Mouse (Mus musculus) kidney, embryonic 16.5 days (tissue): Measurements from ENCODE around the gene Taar6. TPM values are rescaled to one million over a fixed set of nuclear protein-coding genes. Genes with fewer than 3 reads are reported as not detected.

Source experiments
- ATAC-seq: fragments of 200-750 bp; cut with Nextera tagmentation; 2 replicates; pipeline ENCODE4 v1.8.0; 2017; ENCODE audit warnings: moderate TSS enrichment; ENCODE audit not compliant: low FRiP score, low TSS enrichment
- H3K27ac ChIP-seq: fragments of 300-500 bp; sonication (generic); 2 replicates; pipeline ENCODE4 v1.5.1; 2014; ENCODE audit warnings: low read length
- H3K27me3 ChIP-seq: fragments of 300-500 bp; sonication (generic); 2 replicates; pipeline ENCODE4 v1.6.1; 2014; ENCODE audit warnings: low read length, control low read depth, mixed read lengths; ENCODE audit not compliant: insufficient read depth
- H3K36me3 ChIP-seq: fragments of 300-500 bp; sonication (generic); 2 replicates; pipeline ENCODE4 v1.6.1; 2014; ENCODE audit warnings: low read length, control low read depth, mixed read lengths; ENCODE audit not compliant: insufficient read depth
- H3K4me1 ChIP-seq: fragments of 300-500 bp; sonication (generic); 2 replicates; pipeline ENCODE4 v1.6.1; 2014; ENCODE audit warnings: low read length, control low read depth, mixed read lengths; ENCODE audit not compliant: insufficient read depth
- H3K4me2 ChIP-seq: fragments of 300-500 bp; sonication (generic); replicated peaks from 2 replicates; pipeline ENCODE4 v1.6.1; 2014; ENCODE audit warnings: low read depth, low read length
- H3K4me3 ChIP-seq: fragments of 300-500 bp; sonication (generic); 2 replicates; pipeline ENCODE4 v1.5.1; 2014; ENCODE audit warnings: mild to moderate bottlenecking, low read length
- H3K9ac ChIP-seq: fragments of 300-500 bp; sonication (generic); replicated peaks from 2 replicates; pipeline ENCODE4 v1.6.1; 2014; ENCODE audit warnings: low read length
- H3K9me3 ChIP-seq: fragments of 300-500 bp; sonication (generic); 2 replicates; pipeline ENCODE4 v1.6.1; 2016; ENCODE audit warnings: low read length, control low read depth
- WGBS: fragments of 180-500 bp; shearing (Covaris S2); extraction: QIAGEN DNeasy Blood & Tissue Kit; methylation state at CpG from one replicate; pipeline ENCODE4 v1.1.7; 2014; 5-methylcytosine and 5-hydroxymethylcytosine counted together
- polyA plus RNA-seq: library from polyadenylated mRNA; unstranded; fragments of >200 nt; fragmentation: Nextera tagmentation; extraction: Ambion mirVana; gene quantifications from 2 replicates; pipeline ENCODE4 v1.2.1, GENCODE M21; 2015

Taar6 gene
- polyA plus RNA-seq, 1 experiment from 2014 or later, result not detected

- WGBS, result 80% methylated on average over 5 of the region's 5 CpGs
- no peak overlapping the region for H3K4me2 ChIP-seq
These were observed 43.0 kb downstream of the Taar6 start for GRCm38 (mm10) chr10:23942465-23942864.

DNA sequence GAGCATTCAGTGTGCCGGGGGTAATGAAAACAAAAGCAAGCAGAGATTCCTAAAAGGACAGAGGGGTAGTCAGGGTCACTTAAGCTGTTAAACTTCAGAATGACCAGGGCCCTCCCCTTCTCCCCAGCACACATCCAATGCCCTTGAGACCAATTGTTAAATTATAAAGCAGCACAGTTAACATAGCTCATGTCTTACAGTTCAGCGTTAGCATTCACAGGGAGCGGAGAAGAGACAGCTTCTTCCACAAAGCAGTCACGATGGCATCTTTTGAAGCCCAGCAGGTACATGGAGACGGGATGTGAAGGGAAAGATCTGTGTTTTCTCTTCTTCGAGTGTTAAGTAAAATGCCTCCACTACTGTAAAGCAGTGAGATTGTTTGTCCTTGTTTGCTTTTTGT, 47.1 kb downstream of the Taar6 start, which contains the start of gene Taar2:
TSS of gene Taar2 (plus strand) at position 261 of the 400 bp plus-strand sequence.
- no peak for ATAC-seq
- H3K4me3 ChIP-seq, result no peak within 1 kb of the TSS
- 28% methylated on average over 6 of the region's 6 CpGs for WGBS
- no peaks in the 10 kb centered on the region for H3K9me3 ChIP-seq
- H3K4me1 ChIP-seq, result no peaks in the 10 kb centered on the region
- H3K36me3 ChIP-seq, result no peaks in the 10 kb centered on the region
- no peak within 1 kb of the TSS for H3K27ac ChIP-seq
- peak within 1 kb of the TSS; percentile 18; the same call in 1 of the 2 replicates for H3K4me2 ChIP-seq
- no peaks in the 10 kb centered on the region for H3K27me3 ChIP-seq
- H3K9ac ChIP-seq, result no peak within 1 kb of the TSS

More at GRCm38 (mm10) chr10:23942465-23942864, 43.0 kb downstream of the Taar6 start:
- Histone ChIP-seq H3K27me3 (no peaks in the 10 kb centered on the region), H3K4me3 (no peak overlapping the region), H3K36me3 (no peaks in the 10 kb centered on the region), H3K9me3 (no peaks in the 10 kb centered on the region), H3K27ac (no peak overlapping the region), H3K9ac (no peak overlapping the region), H3K4me1 (no peaks in the 10 kb centered on the region)
- no peak for ATAC-seq

- no peaks in the 10 kb centered on the region for H3K4me1 ChIP-seq
- H3K9ac ChIP-seq, result no peak overlapping the region
- H3K36me3 ChIP-seq, result no peaks in the 10 kb centered on the region
- H3K27ac ChIP-seq, result no peak overlapping the region
- no peaks in the 10 kb centered on the region for H3K9me3 ChIP-seq
- 12% methylated on average over 4 of the region's 4 CpGs for WGBS
- no peak overlapping the region for H3K4me3 ChIP-seq
- H3K4me2 ChIP-seq, result no peak overlapping the region
- no peak for ATAC-seq
- no peaks in the 10 kb centered on the region for H3K27me3 ChIP-seq
These were observed 47.8 kb downstream of the Taar6 start for GRCm38 (mm10) chr10:23937613-23938012.

Other genes starting within 250 kb of the Taar6 start
- 128 and 147 TPM in 2 replicates for gene Rps12, start 198.4 kb downstream of the Taar6 start, polyA plus RNA-seq
- gene Slc18b1, start 188.7 kb downstream of the Taar6 start, polyA plus RNA-seq, result 18.0 and 20.7 TPM in 2 replicates
- gene Vnn3, start 134.2 kb downstream of the Taar6 start, polyA plus RNA-seq, result 0.13 and 0.14 TPM in 2 replicates
- gene Vnn1, start 91.0 kb downstream of the Taar6 start, polyA plus RNA-seq, result 4.2 and 4.5 TPM in 2 replicates
- gene Taar1, start 65.3 kb downstream of the Taar6 start, polyA plus RNA-seq, result not detected in 2 replicates
- not detected in 2 replicates for gene Taar2, start 47.1 kb downstream of the Taar6 start, polyA plus RNA-seq
- gene Taar3, start 36.1 kb downstream of the Taar6 start, polyA plus RNA-seq, result not detected in 2 replicates
- not detected in 2 replicates for gene Taar4, start 25.2 kb downstream of the Taar6 start, polyA plus RNA-seq
- 0.26 TPM in 1 of 2 replicates, not detected in the other for gene Taar5, start 14.9 kb downstream of the Taar6 start, polyA plus RNA-seq
- not detected in 2 replicates for gene Taar7a, start 7.8 kb upstream of the Taar6 start, polyA plus RNA-seq
- gene Taar7b, start 14.3 kb upstream of the Taar6 start, polyA plus RNA-seq, result not detected in 2 replicates
- gene Taar7d, start 41.6 kb upstream of the Taar6 start, polyA plus RNA-seq, result not detected in 2 replicates
- not detected in 2 replicates for gene Taar7e, start 52.0 kb upstream of the Taar6 start, polyA plus RNA-seq
- gene Taar7f, start 63.9 kb upstream of the Taar6 start, polyA plus RNA-seq, result not detected in 2 replicates
- not detected in 2 replicates for gene Taar8a, start 90.9 kb upstream of the Taar6 start, polyA plus RNA-seq
- not detected in 2 replicates for gene Taar8b, start 106.6 kb upstream of the Taar6 start, polyA plus RNA-seq
- gene Taar8c, start 116.3 kb upstream of the Taar6 start, polyA plus RNA-seq, result not detected in 2 replicates
- gene Taar9, start 123.9 kb upstream of the Taar6 start, polyA plus RNA-seq, result not detected in 2 replicates
- gene Stx7, start 163.7 kb upstream of the Taar6 start, polyA plus RNA-seq, result 127 and 146 TPM in 2 replicates
- gene Moxd1, start 237.9 kb upstream of the Taar6 start, polyA plus RNA-seq, result 23.4 and 24.0 TPM in 2 replicates